Mouse (Mus musculus): Measurements from ENCODE around the gene Sfta2. TPM values are rescaled to one million over a fixed set of nuclear protein-coding genes. Genes with fewer than 3 reads are reported as not detected.

Gene Sfta2
- not detected for total RNA-seq (2023)

DNA sequence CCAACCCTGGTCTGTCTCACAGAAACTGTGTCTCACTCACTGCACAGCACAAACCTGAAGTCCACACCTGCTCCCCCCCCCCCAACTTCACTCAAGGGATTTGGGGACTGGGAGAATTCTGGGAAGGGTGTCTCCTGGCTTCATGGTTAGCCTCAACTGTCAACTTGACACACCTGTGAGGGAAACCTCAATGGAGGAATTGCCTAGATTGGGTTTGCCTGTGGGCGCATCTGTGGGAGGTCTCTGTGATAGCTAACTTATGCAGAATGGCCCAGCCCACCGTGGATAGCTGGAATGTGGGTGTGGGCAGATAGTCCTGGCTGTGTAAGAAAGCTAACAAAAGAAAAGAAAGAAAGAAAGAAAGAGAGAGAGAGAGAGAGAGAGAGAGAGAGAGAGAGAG lies at the start of gene Sfta2:
TSS of gene Sfta2 (plus strand) at position 301 of the 400 bp plus-strand sequence.

DNA sequence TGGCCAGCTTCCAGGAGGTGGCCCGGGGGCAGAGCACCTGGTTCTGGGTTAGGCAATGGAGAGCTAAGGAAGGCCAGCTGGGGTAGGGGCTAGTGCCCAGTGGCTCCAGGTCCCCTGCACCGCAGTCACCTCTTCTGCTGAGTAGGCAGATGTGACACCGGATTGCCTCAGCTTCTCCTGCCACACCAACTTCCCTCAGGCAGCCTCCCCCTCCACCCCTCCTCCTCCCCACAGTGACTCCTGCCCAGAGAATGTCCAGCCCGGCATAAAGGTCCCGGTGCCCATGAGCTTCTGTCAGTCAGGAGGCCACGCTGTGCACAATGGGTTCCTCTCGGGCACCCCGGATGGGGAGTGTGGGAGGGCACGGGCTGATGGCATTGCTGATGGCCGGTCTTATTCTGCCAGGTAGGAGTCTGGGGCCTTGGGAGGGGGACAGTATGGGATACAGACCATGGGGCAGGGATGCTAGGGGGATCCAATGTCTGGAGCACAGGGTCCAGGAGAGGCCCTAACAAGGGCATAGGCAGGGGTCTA lies 49.4 kb upstream of the Sfta2 start, which contains the start of gene Cdsn:
TSS of gene Cdsn (plus strand) at position 248 of the 534 bp plus-strand sequence.

GRCm38 (mm10) chr17:35567150-35567549 lies 34.2 kb upstream of the Sfta2 start, which contains the start of gene 2300002M23Rik:
Gene 2300002M23Rik (plus strand): TSS chr17:35567450.

DNA sequence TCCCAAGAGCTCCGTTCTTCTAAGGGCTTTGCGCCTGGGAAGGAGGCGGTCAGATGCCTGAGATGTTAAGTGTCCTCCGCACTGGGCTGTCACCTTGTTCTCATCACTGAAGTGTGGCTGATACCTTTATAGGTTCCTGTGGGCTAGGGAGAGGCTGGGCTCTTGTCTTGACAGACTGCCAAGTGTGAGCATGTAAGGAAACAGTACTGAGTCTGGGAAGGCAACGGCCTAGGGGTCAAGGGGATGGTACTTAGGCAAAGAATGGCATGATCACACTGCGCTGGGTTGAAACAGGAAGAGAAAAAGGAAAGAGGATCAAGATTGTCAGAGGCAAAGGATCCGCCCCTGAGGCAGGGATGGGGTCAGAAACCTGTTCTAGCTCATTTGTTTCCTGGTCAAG lies 25.2 kb downstream of the Sfta2 start, which contains the start of gene Gm9573:
TSS of gene Gm9573 (minus strand) at position 101 of the 400 bp plus-strand sequence.

GRCm38 (mm10) chr17:35643609-35644236 lies 42.4 kb downstream of the Sfta2 start, which contains the start of gene Mucl3:
Gene Mucl3 (minus strand): TSS chr17:35643695.

DNA sequence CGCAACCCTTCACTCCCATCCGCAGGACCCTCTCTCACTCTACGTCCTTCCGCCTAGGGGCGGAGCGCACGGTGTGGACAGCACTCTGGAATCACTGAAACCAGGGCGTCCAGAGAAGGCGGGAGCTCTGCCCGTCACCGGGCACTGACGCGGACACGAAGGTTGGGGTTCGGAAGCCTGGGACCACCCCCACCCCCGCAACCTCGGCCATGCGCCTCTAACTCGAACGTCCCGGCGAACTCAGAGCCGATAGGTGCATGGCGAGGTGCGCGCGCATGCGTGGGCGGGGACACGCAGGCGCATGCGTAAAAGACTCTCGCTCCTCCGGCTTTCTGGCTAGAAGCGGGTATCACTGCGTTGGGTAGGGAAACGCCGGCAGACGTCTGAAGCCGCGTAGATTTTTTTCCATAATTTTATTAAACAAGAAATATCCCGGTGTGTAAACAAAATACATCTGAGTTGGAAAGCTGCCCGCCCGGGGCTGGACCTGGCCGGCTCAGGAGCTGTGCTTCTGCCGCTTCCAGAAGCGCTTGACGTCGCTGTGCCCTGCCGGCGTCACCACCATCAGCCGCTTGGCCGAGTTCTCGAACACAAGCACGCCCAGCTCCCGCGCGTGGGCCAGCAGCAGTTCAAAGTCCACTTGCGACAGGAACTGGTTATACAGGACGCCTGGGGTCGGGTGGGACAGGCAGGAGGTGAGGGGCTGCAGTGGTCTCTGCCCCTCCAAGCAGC lies 66.2 kb downstream of the Sfta2 start, which contains the start of gene Vars2:
TSS of gene Vars2 (minus strand) at position 259 of the 732 bp plus-strand sequence.

GRCm38 (mm10) chr17:35673416-35674035 lies 72.2 kb downstream of the Sfta2 start, which contains the start of gene Gtf2h4:
Gene Gtf2h4 (minus strand): TSS chr17:35673739.

Other genes starting within 250 kb of the Sfta2 start
- gene H2-Q4, start 221.9 kb upstream of the Sfta2 start, total RNA-seq (2023): 100 to 1,000 TPM; 285 to 307 TPM
- gene H2-Q6, start 176.7 kb upstream of the Sfta2 start, total RNA-seq (2023): 100 to 1,000 TPM; 249 to 254 TPM
- gene H2-Q7, start 162.4 kb upstream of the Sfta2 start, total RNA-seq (2023): 100 to 1,000 TPM; 133 to 144 TPM
- 10 to 100 TPM; 53.7 to 58.6 TPM for gene H2-Q10, start 131.5 kb upstream of the Sfta2 start, total RNA-seq (2023)
- 1 to 10 TPM in 1 of 2 experiments, under 1 TPM in 1; 0.42 to 1.7 TPM for gene Pou5f1, start 95.5 kb upstream of the Sfta2 start, total RNA-seq (2023)
- 1 to 10 TPM; 3.7 to 4.6 TPM for gene Tcf19, start 84.7 kb upstream of the Sfta2 start, total RNA-seq (2023)
- gene Cchcr1, start 84.4 kb upstream of the Sfta2 start, total RNA-seq (2023): 10 to 100 TPM; 12.4 TPM
- under 1 TPM in 1 of 2 experiments, not detected in 1; 0.90 TPM for gene Psors1c2, start 68.3 kb upstream of the Sfta2 start, total RNA-seq (2023)
- gene Cdsn, start 49.4 kb upstream of the Sfta2 start, total RNA-seq (2023): not detected
- not detected for gene 2300002M23Rik, start 34.1 kb upstream of the Sfta2 start, total RNA-seq (2023)
- gene Gm9573, start 25.1 kb downstream of the Sfta2 start, total RNA-seq (2023): not detected
- not detected for gene Mucl3, start 42.1 kb downstream of the Sfta2 start, total RNA-seq (2023)
- gene Vars2, start 66.0 kb downstream of the Sfta2 start, total RNA-seq (2023): 10 to 100 TPM; 46.4 to 58.1 TPM
- gene Gtf2h4, start 72.2 kb downstream of the Sfta2 start, total RNA-seq (2023): 10 to 100 TPM; 16.1 to 23.9 TPM
- under 1 TPM in 1 of 2 experiments, not detected in 1; 0.44 TPM for gene Ddr1, start 103.1 kb downstream of the Sfta2 start, total RNA-seq (2023)
- gene Ier3, start 220.1 kb downstream of the Sfta2 start, total RNA-seq (2023): not detected
- 10 to 100 TPM; 19.9 to 23.4 TPM for gene Flot1, start 221.7 kb downstream of the Sfta2 start, total RNA-seq (2023)
- gene Tubb5, start 236.8 kb downstream of the Sfta2 start, total RNA-seq (2023): 100 to 1,000 TPM; 257 to 280 TPM
- 10 to 100 TPM; 83.9 to 84.1 TPM for gene Mdc1, start 240.0 kb downstream of the Sfta2 start, total RNA-seq (2023)

All from B cell, adult 67 days (primary cell).